Mouse (Mus musculus) adrenal gland, adult (tissue): ENCODE results near the gene Lipa.

Experiments used
- DNase-seq, 2 experiments: peaks; one replicate each; pipeline ENCODE4 v3.0.0; 2022 to 2023; ENCODE audit warnings: low spot score in 1 of 2; ENCODE audit not compliant: inconsistent age in 2 of 2

Lipa gene

DNA sequence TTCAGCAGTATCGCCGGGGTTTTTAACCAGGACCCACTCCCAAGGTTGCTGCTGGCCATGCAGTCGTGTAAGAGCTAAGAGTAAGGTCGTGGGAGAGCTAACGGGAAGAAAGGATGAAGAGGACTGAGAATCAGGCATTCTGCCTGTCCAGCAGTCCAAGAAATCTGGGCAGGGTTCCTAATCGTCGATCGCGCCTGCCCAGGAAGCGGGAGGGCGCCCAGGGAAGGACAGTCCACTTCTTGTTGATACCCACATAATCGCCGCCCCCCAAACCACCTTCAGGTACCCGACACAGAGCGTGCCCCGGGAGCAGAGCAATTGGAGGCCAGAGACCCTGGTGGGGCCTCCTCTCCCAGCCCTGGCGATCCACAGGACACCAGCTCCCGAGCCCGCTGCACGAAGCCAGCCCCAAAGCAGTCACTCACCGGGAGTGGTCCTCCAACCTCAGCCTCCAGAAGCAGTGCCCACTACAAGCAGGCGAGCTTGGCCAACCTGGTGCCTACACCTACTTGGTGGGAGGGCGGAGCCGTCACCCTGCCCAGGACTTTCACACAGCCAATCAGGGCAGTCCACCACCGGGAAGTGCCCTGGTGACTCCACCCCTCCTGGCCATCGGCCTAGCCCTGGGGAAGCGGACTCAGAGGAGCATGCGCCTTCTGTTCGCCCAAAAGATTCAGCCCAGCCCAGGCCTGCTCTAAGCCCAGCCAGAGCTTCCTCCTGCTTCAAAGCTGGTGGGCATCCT lies at the start of gene Lipa:
TSS of gene Lipa (minus strand) at position 534 of the 742 bp plus-strand sequence.
- DNase-seq: peak; percentile 97 to 98

DNA sequence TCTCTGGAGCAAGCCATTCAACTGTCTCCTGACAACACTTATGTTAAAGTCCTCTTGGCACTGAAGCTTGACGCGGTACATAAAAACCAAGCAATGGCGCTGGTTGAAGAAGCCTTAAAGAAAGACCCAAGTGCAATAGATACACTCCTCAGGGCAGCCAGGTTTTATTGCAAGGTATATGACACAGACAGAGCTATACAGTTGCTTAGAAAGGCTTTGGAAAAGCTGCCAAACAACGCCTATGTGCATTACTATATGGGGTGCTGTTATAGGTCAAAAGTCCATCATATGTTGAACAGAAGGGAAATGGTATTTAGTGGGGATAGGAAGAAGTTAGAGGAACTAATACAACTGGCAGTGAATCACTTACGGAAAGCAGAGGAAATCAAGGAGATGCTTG lies 46.4 kb upstream of the Lipa start:
- no peak for DNase-seq

- no peak for DNase-seq
These were observed 43.8 kb upstream of the Lipa start for GRCm38 (mm10) chr19:34571080-34571479.

- DNase-seq: peak in 1 of 2 experiments; percentile 65
These were observed 42.7 kb upstream of the Lipa start for GRCm38 (mm10) chr19:34569896-34570476.

DNA sequence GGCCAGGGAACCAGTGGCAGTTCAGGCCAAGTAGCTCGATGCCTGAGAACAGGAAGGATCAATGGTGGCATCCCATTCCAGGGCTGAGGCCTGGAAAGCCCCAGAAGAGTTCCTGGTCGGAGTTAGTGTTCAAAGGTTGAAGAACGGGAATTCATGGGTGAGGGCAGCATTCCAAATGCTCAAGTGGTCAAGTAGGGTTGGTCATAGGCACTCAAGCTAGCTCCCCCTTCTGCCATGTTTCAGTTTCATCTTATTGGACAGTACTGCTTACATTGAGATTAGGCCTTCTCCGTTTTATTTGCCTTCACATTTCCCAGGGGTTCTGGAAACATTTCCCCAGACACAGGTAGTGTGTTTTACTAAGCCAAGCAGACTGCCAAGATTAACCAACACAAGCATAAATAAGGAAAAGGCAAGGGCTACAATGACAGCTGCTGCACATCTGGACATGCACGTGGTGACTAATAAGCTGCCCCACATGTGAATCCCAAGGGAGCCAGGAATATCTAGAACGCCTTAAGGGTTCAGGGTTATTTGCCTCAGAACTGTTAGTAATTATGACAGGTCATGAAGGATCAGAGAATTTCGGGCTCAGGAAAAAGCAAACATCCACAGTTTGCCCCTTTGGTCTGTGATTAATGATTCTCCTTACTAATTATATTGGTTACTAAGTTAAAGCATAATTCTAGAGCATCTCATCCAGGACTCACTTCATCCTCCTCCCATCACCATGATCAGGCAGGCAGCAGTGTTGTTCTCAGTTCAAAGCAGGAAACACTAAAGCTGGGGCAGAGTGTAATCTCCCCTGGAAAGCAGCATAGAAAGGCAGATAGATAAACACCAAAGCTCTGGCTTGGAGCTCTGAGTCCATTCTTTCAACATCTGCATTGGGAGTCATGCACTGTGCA lies 42.0 kb upstream of the Lipa start:
- no peak for DNase-seq

DNA sequence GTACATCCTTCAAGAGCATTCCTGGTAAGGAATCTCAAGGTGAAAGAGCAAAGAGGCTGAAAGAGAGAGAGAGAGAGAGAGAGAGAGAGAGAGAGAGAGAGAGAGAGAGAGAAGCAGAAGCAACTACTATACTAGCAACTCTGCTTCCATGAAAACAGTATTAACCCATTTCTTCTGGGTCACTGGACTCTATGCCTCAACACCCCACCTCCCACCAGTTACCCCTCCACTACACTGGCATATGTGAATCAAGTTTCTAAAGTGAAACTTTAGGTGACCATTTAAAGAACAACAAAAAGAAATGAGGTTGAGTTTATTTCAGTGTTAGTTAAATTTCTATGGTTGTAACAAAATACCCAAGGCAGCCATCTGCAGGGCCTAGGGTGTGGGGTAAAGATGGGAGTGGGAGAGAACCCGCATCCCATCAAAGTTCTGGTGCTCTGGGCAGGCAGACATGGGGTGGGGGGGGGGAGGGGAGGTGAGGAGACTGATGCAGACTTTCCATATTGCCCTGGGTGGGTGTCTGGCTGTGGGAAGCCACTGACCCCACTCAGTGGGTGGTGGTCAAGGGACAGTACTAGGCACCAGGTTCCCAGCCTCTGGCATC lies 39.0 kb upstream of the Lipa start:
- no peak for DNase-seq

DNA sequence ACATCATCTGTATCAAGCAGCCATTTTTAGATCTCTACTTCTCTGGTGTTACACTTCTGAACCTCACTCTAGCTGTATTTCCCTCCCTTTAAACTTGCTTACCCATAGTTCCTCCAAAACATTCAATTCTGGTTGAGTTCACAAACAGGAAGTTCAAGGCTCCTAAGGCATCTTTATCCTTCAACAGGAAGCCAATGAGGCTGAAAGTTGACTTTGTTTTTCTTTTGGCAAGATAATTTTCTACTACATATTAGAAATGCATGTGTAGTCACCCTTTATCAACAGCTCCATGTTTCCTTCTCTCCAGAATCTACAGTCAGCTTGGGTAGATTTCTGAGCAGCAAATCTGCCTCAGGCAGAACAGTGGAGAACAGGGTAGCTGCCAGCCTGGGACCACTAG lies 35.3 kb upstream of the Lipa start:
- no peak for DNase-seq

- no peak for DNase-seq
These were observed 29.3 kb upstream of the Lipa start for GRCm38 (mm10) chr19:34556621-34557020.

DNA sequence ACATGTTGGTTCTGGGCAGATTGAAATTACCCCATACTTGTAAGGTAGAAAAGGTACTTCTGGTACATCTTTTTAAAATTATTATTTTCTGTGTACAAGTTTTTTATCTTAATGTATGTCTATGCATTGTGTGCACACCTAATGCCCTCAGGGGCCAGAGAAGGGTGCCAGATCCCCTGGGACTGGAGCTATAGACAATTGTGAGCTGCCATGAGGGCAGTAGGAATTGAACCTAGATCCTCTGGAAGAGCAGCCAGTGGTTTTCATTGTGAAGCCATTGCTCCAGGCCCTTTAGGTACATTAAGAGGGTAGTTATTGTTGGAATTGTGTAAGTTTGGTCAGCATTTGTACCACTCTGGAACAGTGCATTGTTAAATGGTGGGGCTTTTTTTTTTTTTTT lies 26.8 kb upstream of the Lipa start:
- DNase-seq: no peak

GRCm38 (mm10) chr19:34553522-34553921 lies 26.2 kb upstream of the Lipa start:
- DNase-seq: no peak

GRCm38 (mm10) chr19:34553021-34553420 lies 25.7 kb upstream of the Lipa start:
- no peak for DNase-seq

GRCm38 (mm10) chr19:34551981-34552380 lies 24.7 kb upstream of the Lipa start:
- no peak for DNase-seq

DNA sequence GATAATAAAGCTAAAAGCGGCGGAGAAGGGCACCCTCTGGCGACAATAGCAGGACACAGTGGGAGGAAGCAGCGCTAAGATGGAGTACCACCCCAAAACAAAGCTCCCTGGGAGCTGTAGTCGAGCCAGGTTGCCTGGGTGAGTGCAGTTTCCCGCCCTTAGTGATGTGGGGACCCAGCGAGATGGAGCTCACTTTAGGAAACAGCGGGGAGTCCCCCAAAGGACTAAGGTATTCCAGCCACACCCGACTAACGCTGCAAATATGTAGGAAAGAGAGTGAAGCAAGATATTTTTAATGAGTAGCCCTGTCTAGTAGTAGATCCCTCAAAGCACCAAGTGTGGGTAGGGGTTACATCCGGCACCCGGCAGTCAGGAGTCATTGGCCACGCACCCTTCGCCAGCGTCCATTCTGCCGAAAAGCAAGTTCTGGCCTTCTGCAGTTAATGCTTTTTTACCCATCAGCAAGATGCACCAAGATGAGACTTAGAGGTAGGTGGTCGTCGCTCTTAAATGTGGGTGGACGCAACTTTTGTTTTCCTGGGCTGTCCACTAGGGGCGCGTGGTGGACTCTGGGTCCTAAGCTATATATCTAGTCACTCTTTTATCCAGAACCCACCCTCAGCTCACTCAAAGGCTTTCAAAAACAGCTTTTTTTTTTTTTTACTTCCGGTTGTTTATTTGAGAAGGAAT lies 23.4 kb upstream of the Lipa start, which contains the start of gene Ifit2:
TSS of gene Ifit2 (plus strand) at position 161 of the 690 bp plus-strand sequence.
- DNase-seq: peak; percentile 67 to 87

DNA sequence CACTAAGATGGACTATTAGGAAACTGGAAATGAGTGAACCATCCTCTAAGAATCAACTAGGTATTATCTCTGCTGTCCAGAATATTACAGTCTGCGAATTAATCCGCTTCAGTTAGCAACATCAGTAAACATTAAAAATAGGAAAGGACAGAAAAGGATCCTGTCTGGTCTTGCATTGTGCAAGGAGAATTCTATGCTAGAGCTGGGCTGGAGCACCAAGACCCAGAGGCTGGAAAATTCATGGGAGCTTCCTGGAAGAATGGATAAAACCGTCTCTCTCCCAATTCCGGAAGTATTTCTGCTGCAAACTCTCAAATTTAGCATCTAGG lies 22.9 kb upstream of the Lipa start:
- DNase-seq: no peak

- peak; percentile 79 to 94 for DNase-seq
These were observed 20.7 kb upstream of the Lipa start for GRCm38 (mm10) chr19:34547976-34548375.

DNA sequence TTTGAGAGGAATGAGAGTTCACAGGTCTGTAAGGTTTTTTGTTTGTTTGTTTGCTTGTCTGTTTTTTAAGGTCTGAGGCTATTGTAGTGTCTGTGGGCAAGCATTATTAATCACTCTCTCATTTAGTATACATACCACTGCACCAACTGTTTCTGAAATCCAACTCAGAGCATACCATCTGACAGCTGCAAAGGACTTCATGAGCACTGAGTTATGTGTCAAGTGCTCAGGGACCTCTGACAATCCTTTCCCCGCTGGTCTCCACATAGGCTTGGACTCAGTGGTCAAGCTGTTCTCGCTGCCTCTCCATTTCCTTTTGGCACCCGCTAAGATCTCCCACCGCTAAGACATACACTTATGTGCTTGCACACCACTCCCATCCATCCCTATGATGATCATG lies 18.9 kb upstream of the Lipa start:
- DNase-seq: no peak

GRCm38 (mm10) chr19:34539422-34539821 lies 12.1 kb upstream of the Lipa start:
- no peak for DNase-seq

GRCm38 (mm10) chr19:34532061-34532751 lies 4.9 kb upstream of the Lipa start:
- no peak for DNase-seq

DNA sequence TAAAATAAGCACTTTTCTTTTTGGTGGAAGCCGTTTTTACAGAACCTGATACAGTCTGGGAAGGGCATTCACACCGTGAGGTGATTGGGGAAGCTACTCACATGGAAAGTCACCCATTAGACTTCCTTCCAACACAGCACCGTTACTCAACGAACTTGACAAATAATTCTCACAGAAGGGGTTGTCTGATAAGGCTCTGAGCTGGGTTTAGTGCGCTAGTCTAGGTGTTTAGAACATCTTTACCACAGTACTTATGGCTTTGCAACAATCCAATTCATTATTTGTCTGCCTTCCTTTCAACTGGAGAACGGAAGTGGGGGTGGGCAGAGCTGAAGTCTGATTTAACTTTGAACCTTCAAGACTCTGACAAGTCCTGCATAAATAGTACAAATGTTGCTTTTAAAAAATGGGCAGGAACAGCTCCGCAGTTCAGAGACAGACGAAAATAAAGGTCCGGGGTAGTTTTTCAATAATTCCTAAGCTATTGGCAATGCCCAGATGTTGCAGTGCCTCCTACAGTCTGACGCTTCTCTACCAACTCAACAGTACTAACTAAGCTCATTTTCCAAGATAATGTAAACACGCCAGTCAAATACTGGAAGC lies 852 bp downstream of the Lipa start:
- DNase-seq: peak; percentile 38 to 87

- DNase-seq: peak in 1 of 2 experiments; percentile 74
These were observed 2.6 kb downstream of the Lipa start for GRCm38 (mm10) chr19:34524646-34525045.
